Mouse (Mus musculus) heart, embryonic 15.5 days (tissue): ENCODE measurements around the gene Plau. TPM values are rescaled to one million over a fixed set of nuclear protein-coding genes. Genes with fewer than 3 reads are reported as not detected.

Experiments used
- ATAC-seq: fragments of 200-750 bp; cut with Nextera tagmentation; replicated peaks from 2 replicates; pipeline ENCODE4 v1.8.0; 2017; ENCODE audit warnings: low read depth, moderate TSS enrichment; ENCODE audit not compliant: insufficient number of reproducible peaks, insufficient read depth, low FRiP score
- H3K27ac ChIP-seq: fragments of 300-500 bp; sonication (generic); 2 replicates; pipeline ENCODE4 v1.5.1; 2015; ENCODE audit warnings: mild to moderate bottlenecking, inconsistent platforms
- H3K27me3 ChIP-seq: fragments of 300-500 bp; sonication (generic); 2 replicates; pipeline ENCODE4 v1.6.1; 2015; ENCODE audit warnings: inconsistent platforms
- H3K36me3 ChIP-seq: fragments of 300-500 bp; sonication (generic); 2 replicates; pipeline ENCODE4 v1.6.1; 2015; ENCODE audit warnings: mild to moderate bottlenecking, inconsistent platforms
- H3K4me1 ChIP-seq: fragments of 300-500 bp; sonication (generic); replicated peaks from 2 replicates; pipeline ENCODE4 v1.6.1; 2015; ENCODE audit warnings: inconsistent platforms
- H3K4me2 ChIP-seq: fragments of 300-500 bp; sonication (generic); 2 replicates; pipeline ENCODE4 v1.6.1; 2015; ENCODE audit warnings: inconsistent platforms, mild to moderate bottlenecking, moderate library complexity
- H3K4me3 ChIP-seq: fragments of 300-500 bp; sonication (generic); 2 replicates; pipeline ENCODE4 v1.5.1; 2015; ENCODE audit warnings: mild to moderate bottlenecking, inconsistent platforms
- H3K9ac ChIP-seq: fragments of 300-500 bp; sonication (generic); 2 replicates; pipeline ENCODE4 v1.6.1; 2015; ENCODE audit warnings: mild to moderate bottlenecking, inconsistent platforms
- H3K9me3 ChIP-seq: fragments of 300-500 bp; sonication (generic); replicated peaks from 2 replicates; pipeline ENCODE4 v1.6.1; 2016; ENCODE audit warnings: inconsistent platforms
- WGBS: fragments of 180-500 bp; shearing (Covaris S2); methylation state at CpG from one replicate; pipeline ENCODE4 v1.1.7; 2015; ENCODE audit warnings: mixed read lengths; 5-methylcytosine and 5-hydroxymethylcytosine counted together
- polyA plus RNA-seq: library from polyadenylated mRNA; unstranded; fragments of >200 nt; fragmentation: Nextera tagmentation; extraction: Ambion mirVana; gene quantifications from 2 replicates; pipeline ENCODE4 v1.2.1, GENCODE M21; 2015

The Plau gene
- polyA plus RNA-seq, 1 experiment from 2014 or later, result 1.4 TPM

DNA sequence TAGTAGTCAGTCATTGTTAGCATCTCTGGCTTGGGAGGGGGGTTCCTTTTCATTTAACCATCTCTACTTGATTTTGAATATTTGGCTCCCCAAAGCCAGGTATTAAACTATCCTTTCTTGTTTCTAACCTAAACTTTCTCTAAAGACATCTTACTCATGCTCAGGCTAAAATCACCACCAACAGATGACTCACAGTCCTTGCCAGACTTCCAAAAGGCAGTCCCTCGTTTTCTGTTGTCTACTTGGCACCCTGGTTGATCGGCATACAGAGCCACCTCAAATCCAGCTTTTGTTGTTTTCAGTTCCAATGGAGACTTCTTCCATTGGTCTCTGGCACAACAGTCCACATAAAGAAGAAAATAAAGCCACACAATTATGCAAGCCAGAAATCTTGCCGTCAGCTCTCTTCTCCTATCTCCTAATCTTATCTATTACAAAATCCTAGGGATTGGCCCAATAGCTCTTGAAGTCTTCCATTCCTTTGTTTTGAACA lies 11.2 kb downstream of the Plau start:
- H3K4me1 ChIP-seq, result 0 out of 2 replicates have a peak, but pooled peaks cover 9% of the 10 kb centered on the region
- 69% methylated on average over 3 of the region's 3 CpGs for WGBS
- no peak for ATAC-seq
- H3K27me3 ChIP-seq, result no peaks in the 10 kb centered on the region
- no peaks in the 10 kb centered on the region for H3K9me3 ChIP-seq
- H3K4me3 ChIP-seq, result no peak overlapping the region
- H3K36me3 ChIP-seq, result no peaks in the 10 kb centered on the region
- H3K9ac ChIP-seq, result no peak overlapping the region
- no peak overlapping the region for H3K4me2 ChIP-seq
- H3K27ac ChIP-seq, result no peak overlapping the region

DNA sequence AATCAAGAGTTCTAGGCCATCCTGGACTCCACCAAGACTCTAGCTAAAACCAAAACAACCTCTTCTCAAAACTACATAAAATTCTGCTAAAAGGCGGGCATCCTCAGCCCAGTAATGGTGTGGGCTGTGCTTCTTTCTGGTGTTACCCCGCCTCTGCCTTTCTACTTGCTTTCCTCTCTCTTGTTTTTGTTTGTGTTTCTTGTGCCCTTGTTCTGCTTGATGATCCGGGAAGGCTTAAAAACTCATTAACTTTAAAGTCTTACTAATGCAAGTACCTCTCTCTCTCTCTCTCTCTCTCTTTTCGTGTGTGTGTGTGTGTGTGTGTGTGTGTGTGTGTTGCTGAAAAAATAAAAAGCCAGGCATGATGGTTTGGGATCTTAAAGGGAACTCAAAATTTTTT lies 13.3 kb downstream of the Plau start:
- 0 out of 2 replicates have a peak, but pooled peaks cover 9% of the 10 kb centered on the region for H3K4me1 ChIP-seq
- H3K27me3 ChIP-seq, result no peaks in the 10 kb centered on the region
- H3K4me2 ChIP-seq, result no peak overlapping the region
- no peak overlapping the region for H3K4me3 ChIP-seq
- H3K36me3 ChIP-seq, result no peaks in the 10 kb centered on the region
- no peak overlapping the region for H3K9ac ChIP-seq
- no peak overlapping the region for H3K27ac ChIP-seq
- WGBS, result 65% methylated on average over 4 of the region's 4 CpGs
- ATAC-seq, result no peak
- no peaks in the 10 kb centered on the region for H3K9me3 ChIP-seq

DNA sequence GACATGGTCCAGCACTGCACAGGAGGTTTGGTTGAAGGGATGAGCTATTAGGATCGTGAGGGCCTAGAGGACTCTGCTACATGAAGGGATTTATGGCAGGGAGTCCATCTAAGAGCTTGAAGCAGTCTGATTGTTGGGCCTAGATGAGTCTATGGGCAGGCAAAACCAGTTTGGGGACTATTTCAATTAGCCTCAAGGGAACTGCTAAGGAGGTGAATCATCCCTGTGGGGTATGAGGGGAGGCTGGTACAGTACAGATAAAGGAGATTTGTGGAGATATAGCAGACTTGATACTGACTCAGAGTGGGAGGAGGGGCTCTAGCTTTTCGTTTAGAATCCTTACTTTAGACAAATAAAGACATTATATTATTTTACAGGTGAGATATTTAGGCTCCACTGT lies 14.0 kb downstream of the Plau start:
- Histone ChIP-seq H3K27ac (no peak overlapping the region), H3K36me3 (no peaks in the 10 kb centered on the region), H3K9me3 (no peaks in the 10 kb centered on the region), H3K9ac (no peak overlapping the region), H3K4me2 (no peak overlapping the region), H3K27me3 (no peaks in the 10 kb centered on the region), H3K4me1 (0 out of 2 replicates have a peak, but pooled peaks cover 9% of the 10 kb centered on the region), H3K4me3 (no peak overlapping the region)
- ATAC-seq, result no peak
- 70% methylated on average over 2 of the region's 2 CpGs for WGBS

DNA sequence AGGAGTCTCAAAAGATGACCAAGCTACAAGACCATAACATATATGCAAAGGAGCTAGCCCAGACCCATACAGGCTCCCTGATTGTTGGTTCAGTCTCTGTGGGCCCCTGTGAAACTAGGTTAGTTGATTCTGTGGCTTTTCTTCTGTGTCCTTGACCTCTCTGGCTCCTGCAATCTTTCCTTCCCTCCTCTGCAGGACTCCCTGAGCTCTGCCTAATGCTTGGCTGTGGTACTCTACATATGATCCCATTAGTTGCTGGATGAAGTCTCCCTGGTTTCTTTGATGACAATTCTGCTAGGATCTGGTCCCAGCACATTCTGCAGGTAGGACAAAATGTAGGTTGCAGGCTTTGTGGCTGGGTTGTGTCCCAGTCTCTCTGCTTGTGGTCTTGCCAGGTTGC lies 15.3 kb downstream of the Plau start:
- Histone ChIP-seq H3K4me1 (no peaks in the 10 kb centered on the region), H3K4me2 (no peak overlapping the region), H3K36me3 (no peaks in the 10 kb centered on the region), H3K4me3 (no peak overlapping the region), H3K27ac (no peak overlapping the region), H3K27me3 (no peaks in the 10 kb centered on the region), H3K9ac (no peak overlapping the region), H3K9me3 (no peaks in the 10 kb centered on the region)
- no peak for ATAC-seq

DNA sequence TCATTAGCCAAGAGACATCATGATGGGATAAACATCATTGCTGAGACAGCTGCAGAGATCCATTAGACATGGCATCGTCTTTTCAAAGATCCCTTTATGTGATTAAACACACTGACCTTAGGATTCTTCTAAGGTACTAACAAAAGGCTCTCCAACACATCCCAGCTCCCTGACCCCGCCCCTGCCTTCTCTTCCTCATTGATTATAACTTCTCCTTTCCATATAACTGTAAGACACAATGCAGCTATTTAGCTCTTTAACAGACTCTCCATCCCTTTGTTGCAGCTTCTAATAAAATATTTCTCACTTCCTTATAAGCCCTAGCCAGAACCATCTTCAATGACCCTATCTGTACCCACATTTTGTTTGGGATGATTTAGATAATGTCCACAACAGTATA lies 24.7 kb downstream of the Plau start:
- no peak overlapping the region for H3K9ac ChIP-seq

DNA sequence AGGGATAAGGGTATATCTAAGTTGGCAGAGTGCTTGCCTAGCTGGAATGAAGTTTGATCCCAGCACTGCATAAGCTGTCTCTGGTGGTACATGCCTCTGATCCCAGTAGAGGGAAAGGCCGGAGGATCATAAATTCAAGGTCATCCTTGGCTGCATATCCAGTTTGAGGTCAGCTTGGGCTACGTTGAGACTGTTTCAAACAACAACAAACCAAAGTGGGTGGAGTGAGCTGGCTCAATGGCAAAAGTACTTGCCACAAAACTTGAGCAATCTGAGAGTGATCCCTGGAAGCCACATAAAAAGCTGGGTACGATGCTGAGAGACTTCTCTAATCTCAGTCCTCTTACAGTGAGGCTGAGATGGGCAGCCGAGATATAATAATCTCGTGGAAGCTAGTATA lies 25.1 kb downstream of the Plau start:
- ATAC-seq, result no peak
- Histone ChIP-seq H3K27me3 (no peaks in the 10 kb centered on the region), H3K36me3 (no peaks in the 10 kb centered on the region), H3K4me1 (no peaks in the 10 kb centered on the region), H3K9me3 (no peaks in the 10 kb centered on the region), H3K27ac (no peak overlapping the region), H3K9ac (no peak overlapping the region), H3K4me3 (no peak overlapping the region), H3K4me2 (no peak overlapping the region)
- WGBS, result 66% methylated on average over 5 of the region's 5 CpGs

More for the DNA sequence above, 24.7 kb downstream of the Plau start:
- no peak overlapping the region for H3K4me2 ChIP-seq
- H3K9me3 ChIP-seq, result no peaks in the 10 kb centered on the region
- H3K4me1 ChIP-seq, result no peaks in the 10 kb centered on the region
- no peaks in the 10 kb centered on the region for H3K36me3 ChIP-seq
- H3K4me3 ChIP-seq, result no peak overlapping the region
- no peaks in the 10 kb centered on the region for H3K27me3 ChIP-seq
- WGBS, result 71% methylated on average over 2 of the region's 2 CpGs
- H3K27ac ChIP-seq, result no peak overlapping the region
- ATAC-seq, result no peak

DNA sequence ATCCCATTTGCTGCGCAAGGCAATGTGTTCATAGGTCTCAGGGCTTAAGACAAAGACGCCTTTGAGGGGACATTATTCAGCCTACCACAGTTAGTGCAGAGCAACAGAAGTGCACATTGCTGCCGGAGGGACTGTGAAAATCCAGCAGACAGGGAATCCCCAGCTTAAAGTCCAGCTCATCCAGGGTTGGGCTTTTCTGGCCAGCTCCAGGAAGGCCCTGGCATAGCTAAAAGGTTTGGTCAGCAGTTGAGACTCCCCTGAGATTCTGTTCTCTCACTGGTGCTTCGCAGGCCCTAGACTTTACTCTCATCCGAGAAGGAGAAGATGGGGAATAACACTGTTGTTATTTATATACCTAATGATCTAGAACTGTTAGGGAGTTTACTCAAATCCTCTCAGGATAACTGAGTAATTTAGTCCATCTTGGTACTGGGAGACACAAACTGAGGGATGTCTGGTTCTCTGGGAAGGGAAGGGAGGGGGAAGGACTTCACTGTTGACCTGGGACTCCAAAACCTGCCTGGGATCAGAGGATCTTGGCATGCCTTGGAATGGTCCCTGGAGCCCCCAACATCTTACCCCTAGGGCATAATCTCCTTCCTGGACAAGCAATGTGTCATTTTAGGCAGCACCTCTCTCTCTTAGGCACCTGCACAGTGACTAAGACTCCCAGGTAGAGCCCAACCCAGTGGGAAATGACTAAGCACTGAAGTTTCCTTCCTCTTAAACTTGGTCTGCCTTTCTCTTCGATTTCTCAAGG lies 27.0 kb downstream of the Plau start:
- H3K4me1 ChIP-seq, result no peaks in the 10 kb centered on the region
- 65% methylated on average over 6 of the region's 6 CpGs for WGBS
- no peaks in the 10 kb centered on the region for H3K27me3 ChIP-seq
- ATAC-seq, result no peak
- no peaks in the 10 kb centered on the region for H3K9me3 ChIP-seq
- H3K4me3 ChIP-seq, result no peak overlapping the region
- H3K27ac ChIP-seq, result no peak overlapping the region
- H3K9ac ChIP-seq, result no peak overlapping the region
- no peaks in the 10 kb centered on the region for H3K36me3 ChIP-seq
- no peak overlapping the region for H3K4me2 ChIP-seq

DNA sequence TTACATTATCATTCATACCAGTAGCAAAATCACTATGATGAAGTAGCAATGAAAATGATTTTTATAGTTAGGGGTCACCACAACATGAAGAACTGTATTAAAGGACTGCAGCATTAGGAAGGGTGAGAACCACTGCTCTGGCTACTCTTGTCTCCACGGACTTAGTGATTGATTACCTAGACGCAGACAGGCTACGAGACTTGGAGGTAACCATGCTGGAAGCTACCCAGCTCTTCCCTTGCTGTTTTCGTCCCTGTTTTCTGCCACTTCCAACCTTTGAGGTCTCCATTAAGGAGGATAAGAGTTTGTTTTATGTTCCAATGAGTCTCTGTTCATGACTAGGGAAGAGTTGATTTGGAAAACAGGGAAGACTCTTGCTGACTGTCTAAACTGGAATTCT lies 27.7 kb downstream of the Plau start:
- no peaks in the 10 kb centered on the region for H3K4me1 ChIP-seq
- no peak overlapping the region for H3K27ac ChIP-seq
- no peak overlapping the region for H3K9ac ChIP-seq
- 64% methylated on average over 4 of the region's 4 CpGs for WGBS
- H3K9me3 ChIP-seq, result no peaks in the 10 kb centered on the region
- H3K36me3 ChIP-seq, result no peaks in the 10 kb centered on the region
- H3K27me3 ChIP-seq, result no peaks in the 10 kb centered on the region
- H3K4me2 ChIP-seq, result no peak overlapping the region
- no peak overlapping the region for H3K4me3 ChIP-seq
- no peak for ATAC-seq

DNA sequence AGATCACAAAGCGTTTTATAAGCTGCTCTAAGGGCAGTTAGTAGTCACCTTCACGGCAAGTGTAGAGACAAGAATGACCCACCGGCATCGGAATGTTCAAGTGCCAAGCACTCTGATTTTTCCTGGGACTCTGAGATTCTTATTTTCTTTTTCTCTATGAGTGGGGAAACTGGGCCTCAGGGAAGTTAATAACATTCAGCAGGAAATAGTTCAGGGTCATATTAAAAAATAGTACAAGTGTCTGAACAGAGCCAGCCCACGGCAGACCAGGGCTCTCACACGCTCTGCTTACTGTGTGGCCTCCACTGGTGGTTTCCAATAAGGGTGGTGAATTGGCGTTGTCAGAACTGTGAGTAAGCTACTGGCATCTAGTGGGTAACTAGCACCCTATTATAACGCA lies 29.1 kb downstream of the Plau start:
- Histone ChIP-seq H3K9ac (no peak overlapping the region), H3K4me3 (no peak overlapping the region), H3K4me2 (no peak overlapping the region), H3K4me1 (no peaks in the 10 kb centered on the region), H3K36me3 (no peaks in the 10 kb centered on the region), H3K9me3 (no peaks in the 10 kb centered on the region), H3K27me3 (no peaks in the 10 kb centered on the region), H3K27ac (no peak overlapping the region)
- 75% methylated on average over 8 of the region's 8 CpGs for WGBS
- ATAC-seq, result no peak

DNA sequence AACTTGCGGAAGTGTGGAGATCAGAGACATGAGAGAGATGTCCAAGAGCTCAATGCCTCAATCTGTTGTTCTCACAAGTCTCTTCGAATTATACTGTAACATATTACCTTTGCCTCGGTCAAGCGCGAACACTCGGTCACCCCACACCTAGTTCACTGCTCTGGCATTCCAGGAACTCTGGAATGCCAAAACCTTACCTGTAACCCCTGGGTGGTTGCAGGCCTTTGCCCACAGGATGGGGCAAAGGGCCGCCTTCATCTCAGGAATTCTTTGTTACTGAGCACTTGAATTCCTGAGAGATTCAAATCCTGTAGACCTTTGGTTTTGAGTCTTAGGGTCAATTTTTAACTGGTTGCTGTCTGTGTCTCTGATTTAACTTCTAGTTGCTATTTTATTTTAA lies 29.9 kb downstream of the Plau start:
- no peaks in the 10 kb centered on the region for H3K9me3 ChIP-seq
- H3K4me2 ChIP-seq, result no peak overlapping the region
- H3K4me1 ChIP-seq, result no peaks in the 10 kb centered on the region
- ATAC-seq, result no peak
- no peaks in the 10 kb centered on the region for H3K27me3 ChIP-seq
- no peak overlapping the region for H3K4me3 ChIP-seq
- no peaks in the 10 kb centered on the region for H3K36me3 ChIP-seq
- WGBS, result 85% methylated on average over 7 of the region's 7 CpGs
- H3K9ac ChIP-seq, result no peak overlapping the region
- no peak overlapping the region for H3K27ac ChIP-seq

DNA sequence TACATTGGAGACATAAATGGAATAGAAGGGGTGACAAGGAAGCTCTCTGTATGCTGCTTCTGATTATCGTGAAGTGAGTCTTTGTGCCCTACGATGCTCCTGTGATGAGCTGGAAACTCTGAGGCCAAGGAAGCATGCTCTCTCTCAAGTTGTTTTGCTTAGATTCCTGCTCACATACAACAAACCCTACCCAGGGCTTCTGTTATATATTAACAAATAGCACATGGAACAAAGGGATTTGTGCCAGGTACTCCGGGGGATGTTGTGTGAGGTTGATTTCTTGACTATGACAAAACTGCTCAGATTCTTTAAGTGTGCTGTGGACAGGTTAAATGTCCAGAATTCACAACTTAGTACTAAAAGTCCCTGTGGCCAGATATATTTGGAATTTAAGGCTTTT lies 33.6 kb downstream of the Plau start:
- H3K4me1 ChIP-seq, result peaks cover 12% of the 10 kb centered on the region
- 86% methylated on average over 3 of the region's 3 CpGs for WGBS
- no peaks in the 10 kb centered on the region for H3K27me3 ChIP-seq
- no peaks in the 10 kb centered on the region for H3K36me3 ChIP-seq
- no peak overlapping the region for H3K4me2 ChIP-seq
- no peak overlapping the region for H3K9ac ChIP-seq
- H3K27ac ChIP-seq, result no peak overlapping the region
- no peak overlapping the region for H3K4me3 ChIP-seq
- no peak for ATAC-seq
- H3K9me3 ChIP-seq, result no peaks in the 10 kb centered on the region

DNA sequence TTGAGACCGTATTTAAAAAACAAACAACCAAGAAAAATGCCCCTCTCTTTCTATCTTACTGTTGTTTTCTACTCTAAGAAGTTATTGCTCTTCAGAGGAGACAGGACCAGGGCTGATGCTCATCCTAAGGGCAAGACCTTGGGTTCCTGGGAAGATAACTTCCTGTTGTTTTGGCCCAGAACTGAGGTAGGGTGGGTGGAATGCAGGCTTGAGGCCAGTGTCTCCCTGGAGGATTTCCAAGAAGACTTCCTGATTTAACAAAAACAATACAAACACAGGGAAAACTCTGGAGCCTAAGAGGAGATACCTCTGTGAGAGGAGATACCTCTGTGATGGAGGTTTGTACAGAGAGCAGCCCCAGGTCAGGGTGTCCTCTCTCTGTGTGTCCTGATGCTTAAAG lies 35.0 kb downstream of the Plau start:
- WGBS, result 60% methylated on average over 1 of the region's 1 CpGs
- ATAC-seq, result no peak
- H3K4me1 ChIP-seq, result peaks cover 12% of the 10 kb centered on the region
- no peaks in the 10 kb centered on the region for H3K9me3 ChIP-seq
- no peak overlapping the region for H3K4me2 ChIP-seq
- H3K27me3 ChIP-seq, result no peaks in the 10 kb centered on the region
- no peak overlapping the region for H3K4me3 ChIP-seq
- H3K9ac ChIP-seq, result no peak overlapping the region
- no peak overlapping the region for H3K27ac ChIP-seq
- H3K36me3 ChIP-seq, result no peaks in the 10 kb centered on the region
